Mouse (Mus musculus): ENCODE measurements around the gene Gm2916.
"Not testable (repeated sequence)": the region's sequence is repeated elsewhere in the genome, so short reads cannot be mapped to it uniquely, and the experiment has no call there.

Gene Gm2916

DNA sequence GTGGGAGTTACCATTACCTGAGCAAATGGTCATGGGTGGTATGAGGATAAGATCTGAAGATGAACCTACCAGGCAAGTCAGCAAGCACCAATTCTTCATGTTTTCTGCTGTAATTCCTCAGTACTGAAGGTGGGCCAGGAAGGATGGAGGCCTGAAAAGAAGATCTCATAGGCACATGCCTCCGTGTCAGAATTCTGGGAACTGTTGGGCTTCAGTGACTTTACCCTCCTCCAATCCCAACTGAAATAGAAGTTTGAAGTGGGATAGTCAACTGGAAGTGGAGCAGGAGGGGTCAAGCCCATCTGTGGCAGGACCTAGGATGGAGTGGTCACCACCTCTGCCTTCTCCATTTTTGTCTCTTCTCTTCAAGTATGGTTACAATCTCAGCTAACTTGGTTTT is at the start of gene Gm2916:
Gene Gm2916 (plus strand): TSS at position 301 of the 400 bp plus-strand sequence.
- not testable (repeated sequence) for DNase-seq (ENCODE audit: low read depth, low spot score)

DNA sequence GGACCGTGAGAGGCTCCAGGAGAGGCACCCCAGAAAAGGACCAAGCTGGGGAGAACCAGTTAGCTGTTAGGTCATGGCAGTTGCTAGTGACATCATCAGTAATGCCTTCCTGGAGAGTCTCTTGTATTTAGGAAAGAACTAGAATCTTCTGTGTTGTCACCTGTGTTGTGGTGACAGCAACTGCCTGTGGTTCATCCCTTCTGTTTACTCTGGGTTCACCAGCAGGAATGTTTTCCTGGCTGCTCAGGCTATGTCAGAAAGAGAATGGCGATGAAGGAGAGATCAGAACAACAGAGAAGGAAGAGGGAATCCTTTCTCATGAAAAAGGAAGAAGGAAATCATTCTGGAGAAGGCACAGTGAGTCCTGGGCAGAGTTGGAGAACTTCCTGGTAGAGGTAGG is 38.0 kb upstream of the Gm2916 start, which contains the start of gene Gm3033:
Gene Gm3033 (plus strand): TSS at position 301 of the 400 bp plus-strand sequence.
- DNase-seq (ENCODE audit: low read depth, low spot score) = not testable (repeated sequence)

DNA sequence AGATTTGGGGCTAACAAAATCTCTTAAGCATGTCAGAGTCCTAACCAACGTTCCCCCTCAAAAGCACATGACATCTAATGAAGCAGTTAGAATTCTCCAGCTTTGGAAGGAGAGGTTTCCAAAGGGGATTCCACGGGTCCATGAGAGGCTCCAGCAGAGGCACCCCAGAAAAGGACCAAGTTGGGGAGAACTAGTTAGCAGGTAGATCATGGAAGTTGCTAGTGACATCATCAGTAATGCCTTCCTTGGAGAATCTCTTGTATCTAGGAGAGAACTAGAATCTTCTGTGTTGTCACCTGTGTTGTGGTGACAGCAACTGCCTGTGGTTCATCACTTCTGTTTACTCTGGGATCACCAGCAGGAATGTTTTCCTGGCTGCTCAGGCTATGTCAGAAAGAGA is 47.5 kb downstream of the Gm2916 start, which contains the start of gene Gm3029:
Gene Gm3029 (plus strand): TSS at position 301 of the 400 bp plus-strand sequence.
- DNase-seq (ENCODE audit: low read depth, low spot score) = not testable (repeated sequence)

DNA sequence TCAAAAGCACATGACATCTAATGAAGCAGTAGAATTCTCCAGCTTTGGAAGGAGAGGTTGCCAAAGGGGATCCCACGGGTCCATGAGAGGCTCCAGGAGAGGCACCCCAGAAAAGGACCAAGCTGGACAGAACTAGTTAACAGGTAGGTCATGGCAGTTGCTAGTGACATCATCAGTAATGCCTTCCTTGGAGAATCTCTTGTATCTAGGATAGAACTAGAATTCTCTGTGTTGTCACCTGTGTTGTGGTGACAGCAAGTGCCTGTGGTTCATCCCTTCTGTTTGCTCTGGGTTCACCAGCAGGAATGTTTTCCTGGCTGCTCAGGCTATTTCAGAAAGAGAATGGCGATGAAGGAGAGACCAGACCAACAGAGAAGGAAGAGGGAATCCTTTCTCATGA is 79.3 kb downstream of the Gm2916 start, which contains the start of gene Gm3095:
Gene Gm3095 (plus strand): TSS at position 301 of the 400 bp plus-strand sequence.
- not testable (repeated sequence) for DNase-seq (ENCODE audit: low read depth, low spot score)
